Comparison of ENCODE assay signal across 21 mouse cellular contexts in the genomic region with DNA sequence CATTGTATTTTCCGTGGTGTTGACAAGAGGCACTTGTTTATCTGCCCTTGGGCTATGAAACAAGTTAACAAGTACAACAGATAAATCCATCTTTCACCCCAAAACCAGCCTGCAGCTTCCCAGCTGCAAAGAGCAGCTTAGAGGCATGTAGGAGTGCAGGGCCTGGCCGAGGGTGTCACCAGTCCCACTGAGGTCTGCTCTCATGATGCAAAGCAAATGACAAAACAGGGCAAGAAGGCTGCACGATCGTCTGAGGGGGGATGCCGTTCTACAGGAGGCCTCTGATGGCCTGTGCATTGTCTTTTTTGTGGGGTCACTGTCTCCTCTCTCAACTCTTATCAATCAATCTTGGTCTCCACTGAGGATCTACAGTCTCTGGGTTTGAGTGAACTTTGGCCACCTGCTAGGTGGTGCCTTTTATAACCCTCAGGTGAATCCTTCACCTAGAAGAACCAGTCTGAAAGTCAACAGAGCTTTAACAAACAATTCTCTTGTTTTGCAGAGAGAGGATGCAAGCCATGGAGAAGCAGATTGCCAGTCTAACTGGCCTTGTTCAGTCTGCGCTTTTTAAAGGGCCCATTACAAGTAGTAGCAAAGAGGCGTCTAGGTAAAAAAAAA.
"Had no signal": no experiment of that assay in that cellular context is flagged by ENCODE, and none has a peak within 500 bp of the region (broad histone marks: within the 10 kb centered on the region; RNA-seq: fewer than 3 reads in every experiment).

No protein-coding gene starts in this region.

- H3K4me2 ChIP-seq: limb, embryonic 12.5 days; limb, embryonic 15.5 days; liver, embryonic 11.5 days; liver, embryonic 15.5 days; midbrain, embryonic 12.5 days; midbrain, embryonic 15.5 days; neural tube, embryonic 12.5 days; neural tube, embryonic 15.5 days had no signal

- H3K36me3 ChIP-seq: limb, embryonic 12.5 days; liver, embryonic 15.5 days; midbrain, embryonic 12.5 days; midbrain, embryonic 15.5 days; neural tube, embryonic 12.5 days; neural tube, embryonic 15.5 days had no signal

- H3K27me3 ChIP-seq: limb, embryonic 12.5 days; limb, embryonic 15.5 days; liver, embryonic 15.5 days; midbrain, embryonic 12.5 days; midbrain, embryonic 15.5 days; neural tube, embryonic 12.5 days; neural tube, embryonic 15.5 days had no signal

- ATAC-seq: hindbrain, postnatal 0 days; inflammation-experienced regulatory T-cells, adult 6 months; midbrain, embryonic 15.5 days had no signal

- DNase-seq: kidney, adult 2 months; kidney, postnatal 10 days; kidney, postnatal 36 days; left cerebral cortex, postnatal 4 days; lung, adult 2 months; lung, postnatal 14 days; lung, postnatal 4 days; retina, postnatal 1 day; right cerebral cortex, postnatal 25 days; thymus, adult 18-20 months; thymus, postnatal 36 days had no signal

- H3K9me3 ChIP-seq: limb, embryonic 12.5 days; limb, embryonic 15.5 days; liver, embryonic 15.5 days; midbrain, embryonic 12.5 days; midbrain, embryonic 15.5 days; neural tube, embryonic 12.5 days; neural tube, embryonic 15.5 days had no signal

- H3K27ac ChIP-seq: hindbrain, postnatal 0 days; limb, embryonic 12.5 days; limb, embryonic 15.5 days; liver, embryonic 15.5 days; midbrain, embryonic 12.5 days; midbrain, embryonic 15.5 days; neural tube, embryonic 12.5 days; neural tube, embryonic 15.5 days had no signal

- H3K4me3 ChIP-seq: limb, embryonic 12.5 days; limb, embryonic 15.5 days; liver, embryonic 15.5 days; midbrain, embryonic 12.5 days; midbrain, embryonic 15.5 days; neural tube, embryonic 12.5 days; neural tube, embryonic 15.5 days had no signal

- H3K4me1 ChIP-seq: limb, embryonic 12.5 days; limb, embryonic 15.5 days; liver, embryonic 15.5 days; midbrain, embryonic 12.5 days; midbrain, embryonic 15.5 days; neural tube, embryonic 12.5 days; neural tube, embryonic 15.5 days had no signal

- H3K9ac ChIP-seq: limb, embryonic 12.5 days; limb, embryonic 15.5 days; liver, embryonic 15.5 days; midbrain, embryonic 12.5 days; midbrain, embryonic 15.5 days; neural tube, embryonic 12.5 days; neural tube, embryonic 15.5 days had no signal
